Mouse (Mus musculus) brain, embryonic 14.5 days (tissue): ENCODE data around the gene 6430571L13Rik. TPM values are rescaled to one million over a fixed set of nuclear protein-coding genes. Genes with fewer than 3 reads are reported as not detected.

Experiments used
- DNase-seq: peaks from one replicate; pipeline ENCODE4 v3.0.0-alpha.2; 2011; ENCODE audit warnings: low read depth
- CTCF ChIP-seq: fragments of 200-500 bp; IDR thresholded peaks from 2 replicates; pipeline ENCODE4 v1.5.1; 2012; ENCODE audit warnings: inconsistent platforms, mild to moderate bottlenecking, moderate library complexity, borderline replicate concordance; ENCODE audit not compliant: insufficient read depth, insufficient read length; ENCODE audit errors: extremely low read depth
- POLR2A ChIP-seq: fragments of 200-500 bp; IDR thresholded peaks from 2 replicates; pipeline ENCODE4 v1.6.1; 2012; ENCODE audit warnings: mild to moderate bottlenecking, inconsistent platforms, borderline replicate concordance; ENCODE audit not compliant: poor library complexity, insufficient read depth, insufficient read length, severe bottlenecking; ENCODE audit errors: extremely low read depth
- polyA plus RNA-seq: library from polyadenylated mRNA; depleted of rRNA; stranded (reverse); fragments of >200 nt; gene quantifications from 2 replicates; pipeline ENCODE4 v1.2.3, GENCODE M21; 2012; rRNA removed

Gene 6430571L13Rik
- 6.2 and 8.6 TPM in 2 replicates for polyA plus RNA-seq

DNA sequence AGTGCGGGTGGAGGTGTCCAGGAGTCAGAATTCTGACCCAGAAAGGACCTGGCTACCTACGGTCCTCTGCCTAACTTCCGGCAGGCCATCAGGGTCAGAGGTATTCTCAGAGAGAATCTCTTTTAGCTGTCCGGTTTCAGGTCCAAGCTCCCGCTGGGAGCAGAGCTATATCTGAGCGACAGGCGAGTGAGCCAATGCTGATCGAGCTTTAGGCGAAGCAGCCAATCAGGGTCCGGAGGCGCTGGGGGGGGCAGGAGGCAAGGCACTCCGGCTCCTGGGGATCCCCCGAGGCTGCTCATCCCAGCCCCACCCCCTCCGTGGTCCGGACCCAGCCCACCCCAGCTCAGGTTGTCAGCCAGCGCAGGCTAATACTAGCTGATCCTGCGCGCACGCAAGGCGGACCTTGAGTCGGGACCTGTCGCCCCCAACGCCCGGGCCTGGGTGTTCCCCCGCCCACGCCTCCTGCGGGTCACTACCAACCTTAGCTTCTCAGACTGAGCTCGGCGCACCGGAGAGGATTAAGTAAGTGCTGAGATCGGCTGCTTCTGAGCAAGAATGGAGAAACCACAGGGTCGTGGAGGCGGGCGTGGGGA, at the start of gene 6430571L13Rik:
Gene 6430571L13Rik (plus strand): TSS at position 336 of the 593 bp plus-strand sequence.
- peak; percentile 97 for DNase-seq
- TF ChIP-seq POLR2A: no peak
- TF ChIP-seq CTCF: no peak

DNA sequence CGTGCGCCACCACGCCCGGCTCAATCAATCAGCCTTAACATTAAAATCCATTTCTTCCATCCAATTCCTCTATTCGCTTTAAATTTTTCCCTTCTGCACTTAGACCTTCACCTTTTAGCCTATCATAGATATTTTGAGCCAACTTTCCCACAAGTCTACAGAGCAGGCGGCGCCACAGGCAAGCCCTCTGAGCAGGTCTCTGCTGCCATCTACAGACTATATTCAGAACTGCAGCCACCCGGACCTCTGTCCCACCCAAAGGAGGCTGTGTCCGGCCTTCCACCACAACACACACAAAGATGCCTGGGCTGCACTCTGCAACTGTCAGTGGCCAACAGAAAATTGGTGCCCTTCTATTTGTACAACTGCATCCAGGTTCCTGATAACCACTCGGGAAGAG, 49.5 kb upstream of the 6430571L13Rik start:
- DNase-seq: peak; percentile 78

DNA sequence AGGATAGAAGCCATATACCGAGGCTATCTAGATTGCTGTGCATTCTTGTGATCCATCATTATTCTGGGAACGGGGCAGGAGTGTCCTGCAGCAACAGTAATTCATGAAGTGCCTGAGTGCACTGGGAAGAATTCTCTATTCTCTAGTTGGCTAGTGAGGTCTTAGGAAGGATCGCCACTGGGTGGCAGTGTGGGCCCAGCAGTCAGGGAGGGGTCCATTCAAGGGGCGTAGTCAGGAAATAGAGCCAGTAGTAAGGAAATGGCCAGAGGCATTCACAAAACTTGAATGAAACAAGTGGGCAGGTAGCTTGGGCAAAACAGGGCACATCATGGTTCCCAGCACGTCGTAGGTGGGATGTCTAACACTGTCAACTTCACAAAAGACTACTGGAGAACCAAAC, 46.2 kb upstream of the 6430571L13Rik start:
- TF ChIP-seq POLR2A (no peak), CTCF (peak; percentile 89)

More for the DNA sequence above, 49.5 kb upstream of the 6430571L13Rik start:
- TF ChIP-seq POLR2A (no peak), CTCF (peak; percentile 99)

DNA sequence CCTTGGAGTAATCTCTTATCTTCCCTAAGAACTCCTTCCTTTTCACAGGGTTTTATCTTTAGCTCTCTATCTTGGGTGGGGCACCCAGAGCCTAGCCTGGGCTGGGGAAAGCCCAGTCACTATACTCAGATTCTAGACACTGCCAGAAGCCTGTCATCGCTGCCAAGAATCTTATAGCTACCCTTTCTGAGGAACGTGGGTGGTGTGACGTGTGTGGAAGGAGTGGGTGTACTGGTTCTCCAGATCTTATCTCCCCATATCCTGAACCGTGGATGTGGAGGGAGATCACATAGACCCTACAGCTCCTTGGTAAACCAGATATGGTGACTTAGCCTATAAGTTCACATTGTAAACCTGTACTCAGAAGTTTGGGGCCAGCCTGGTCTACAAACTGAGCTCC, 44.8 kb upstream of the 6430571L13Rik start:
- DNase-seq: no peak
- no peak for TF ChIP-seq CTCF
- no peak for TF ChIP-seq POLR2A

More for the DNA sequence above, 46.2 kb upstream of the 6430571L13Rik start:
- DNase-seq: peak; percentile 77

DNA sequence AAGGTAGTCTGAATTCAATTTTAAA, 44.6 kb upstream of the 6430571L13Rik start, which contains the start of gene Cish:
Gene Cish (plus strand): TSS at position 11 of the 25 bp plus-strand sequence.
- DNase-seq: no peak
- TF ChIP-seq POLR2A: no peak
- no peak for TF ChIP-seq CTCF

GRCm38 (mm10) chr9:107296041-107296440, 44.4 kb upstream of the 6430571L13Rik start:
- no peak for DNase-seq
- no peak for TF ChIP-seq POLR2A
- TF ChIP-seq CTCF: no peak

- DNase-seq: peak; percentile 97
- TF ChIP-seq CTCF (no peak), POLR2A (no peak)
Measured at GRCm38 (mm10) chr9:107296501-107296965, 43.9 kb upstream of the 6430571L13Rik start.

- TF ChIP-seq POLR2A (no peak), CTCF (no peak)
- DNase-seq: no peak
Measured at GRCm38 (mm10) chr9:107297059-107297458, 43.3 kb upstream of the 6430571L13Rik start.

DNA sequence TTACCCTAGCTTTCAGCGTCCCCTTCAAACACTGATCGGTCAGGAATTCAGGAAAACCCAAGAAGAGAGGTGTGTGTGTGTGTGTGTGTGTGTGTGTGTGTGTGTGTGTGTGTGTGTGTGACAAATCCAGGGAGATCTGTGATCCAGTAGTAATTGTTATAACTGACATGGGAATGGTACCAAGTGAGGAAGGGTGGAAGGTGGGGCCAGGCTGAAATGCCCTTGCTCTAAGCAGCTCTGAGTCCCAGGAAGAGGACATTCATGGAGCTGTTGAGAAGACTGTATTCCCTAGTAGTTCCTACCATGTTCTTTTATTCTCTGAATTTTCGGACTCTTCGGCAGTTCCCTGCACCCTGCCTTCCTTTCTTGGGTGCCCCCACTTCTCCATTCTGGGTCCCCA, 42.7 kb upstream of the 6430571L13Rik start:
- no peak for DNase-seq
- TF ChIP-seq POLR2A: no peak
- TF ChIP-seq CTCF: no peak

GRCm38 (mm10) chr9:107298059-107298780, 42.2 kb upstream of the 6430571L13Rik start:
- DNase-seq: no peak
- no peak for TF ChIP-seq CTCF
- no peak for TF ChIP-seq POLR2A

DNA sequence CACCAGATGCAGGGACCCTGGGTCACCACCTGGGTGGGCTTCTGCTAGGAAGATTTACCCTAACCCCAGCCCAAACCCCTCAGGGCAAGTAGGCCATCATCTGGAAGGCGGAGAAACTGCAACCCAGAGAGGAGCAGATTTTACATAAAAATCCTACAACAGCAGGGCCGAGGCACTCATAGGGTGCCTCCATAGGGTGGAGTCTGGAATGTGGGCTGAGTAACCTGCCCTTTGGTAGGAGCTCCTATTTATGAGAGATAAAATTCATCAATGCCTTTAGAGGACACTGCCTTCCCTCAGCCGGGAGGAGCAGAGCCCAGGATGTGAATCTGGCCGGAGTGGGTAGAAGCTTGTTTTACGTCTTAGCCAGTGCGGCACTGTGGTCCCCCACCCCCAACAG, 41.5 kb upstream of the 6430571L13Rik start:
- DNase-seq: no peak
- TF ChIP-seq POLR2A (no peak), CTCF (no peak)

- no peak for DNase-seq
- TF ChIP-seq POLR2A (no peak), CTCF (no peak)
Measured at GRCm38 (mm10) chr9:107299783-107300182, 40.6 kb upstream of the 6430571L13Rik start.
